Mouse (Mus musculus): ENCODE measurements at regions not wholly inside any gene's neighbourhood (a gene's known extent, or its start where the extent isn't known, plus 50 kb on each side); places are given as distances from the start of the nearest gene placed in this dataset.

DNA sequence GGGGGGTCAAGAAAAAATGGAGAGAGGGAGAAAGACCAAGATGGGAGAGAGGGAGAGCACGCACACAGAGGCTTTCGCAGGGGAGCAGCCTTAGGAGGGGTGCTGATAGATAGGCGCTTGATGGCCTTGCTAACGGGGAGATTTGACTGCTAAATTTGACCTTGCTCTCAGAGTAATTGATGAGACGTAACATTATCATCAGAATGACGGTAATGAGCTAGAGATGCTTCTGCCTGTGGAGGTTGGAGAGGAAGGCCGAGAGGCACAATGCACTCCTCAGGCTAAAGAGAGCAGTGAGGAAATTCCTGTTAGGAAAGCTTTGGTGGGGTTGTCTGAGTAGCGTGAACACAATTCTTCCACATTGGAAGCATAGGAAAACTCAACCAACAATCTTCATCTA is 509.1 kb upstream of the Kif2a start:
- H3K4me3 ChIP-seq (ENCODE audit: low read depth, low read length) = no peak overlapping the region
- ATAC-seq (ENCODE audit: insufficient read depth) = peak; percentile 39; the same call in 1 of the 2 replicates
- WGBS = 24% methylated on average over 8 of the region's 8 CpGs

DNA sequence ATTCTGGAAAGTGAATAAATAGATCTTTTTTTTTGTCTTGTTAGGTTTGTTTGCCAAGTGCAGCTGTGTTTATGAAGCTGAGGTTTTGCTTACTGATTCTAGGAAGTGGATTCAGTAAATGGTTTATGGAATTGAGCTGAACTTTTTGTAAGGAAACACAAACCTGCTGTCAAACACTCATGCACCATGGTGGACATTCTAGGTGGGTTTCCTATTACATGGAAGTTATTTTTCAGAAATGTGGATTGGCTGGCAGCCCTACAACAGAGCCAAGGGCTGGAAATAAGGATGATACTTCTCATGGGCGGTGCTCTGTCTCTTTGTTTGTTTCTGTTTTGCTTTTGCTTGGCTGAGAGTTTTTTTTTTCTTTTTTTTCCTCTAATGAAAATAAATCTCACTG is 508.5 kb upstream of the Kif2a start:
- peak; percentile 59; the same call in 1 of the 2 replicates for ATAC-seq (ENCODE audit: insufficient read depth)
- DNase-seq = peak; percentile 70
- H3K9ac ChIP-seq = no peak overlapping the region
- 40% methylated on average over 1 of the region's 1 CpGs for WGBS
- no peaks in the 10 kb centered on the region for H3K36me3 ChIP-seq (ENCODE audit: insufficient read depth)
- no peak overlapping the region for H3K4me3 ChIP-seq (ENCODE audit: low read depth, low read length)
- peak overlapping the region; percentile 3 for H3K27ac ChIP-seq (ENCODE audit: low read depth)
- no peaks in the 10 kb centered on the region for H3K9me3 ChIP-seq (ENCODE audit: low read depth, low read length)
- peaks cover 9% of the 10 kb centered on the region for H3K4me1 ChIP-seq (ENCODE audit: insufficient read depth)
- H3K4me2 ChIP-seq = no peak overlapping the region
- no peaks in the 10 kb centered on the region for H3K27me3 ChIP-seq (ENCODE audit: insufficient read depth, low read length)
- TF ChIP-seq CTCF (IDR thresholded peaks at IDR 0.05; ENCODE audit: low read depth) = no peak

More for the DNA sequence above, 509.1 kb upstream of the Kif2a start:
- TF ChIP-seq CTCF (IDR thresholded peaks at IDR 0.05; ENCODE audit: low read depth) = no peak
- Histone ChIP-seq H3K4me1 (ENCODE audit: insufficient read depth) (peaks cover 9% of the 10 kb centered on the region), H3K27me3 (ENCODE audit: insufficient read depth, low read length) (no peaks in the 10 kb centered on the region), H3K27ac (ENCODE audit: low read depth) (peak overlapping the region; percentile 3), H3K36me3 (ENCODE audit: insufficient read depth) (no peaks in the 10 kb centered on the region), H3K9me3 (ENCODE audit: low read depth, low read length) (no peaks in the 10 kb centered on the region), H3K4me2 (peak overlapping the region; percentile 33), H3K9ac (no peak overlapping the region)
- peak; percentile 31 for DNase-seq

DNA sequence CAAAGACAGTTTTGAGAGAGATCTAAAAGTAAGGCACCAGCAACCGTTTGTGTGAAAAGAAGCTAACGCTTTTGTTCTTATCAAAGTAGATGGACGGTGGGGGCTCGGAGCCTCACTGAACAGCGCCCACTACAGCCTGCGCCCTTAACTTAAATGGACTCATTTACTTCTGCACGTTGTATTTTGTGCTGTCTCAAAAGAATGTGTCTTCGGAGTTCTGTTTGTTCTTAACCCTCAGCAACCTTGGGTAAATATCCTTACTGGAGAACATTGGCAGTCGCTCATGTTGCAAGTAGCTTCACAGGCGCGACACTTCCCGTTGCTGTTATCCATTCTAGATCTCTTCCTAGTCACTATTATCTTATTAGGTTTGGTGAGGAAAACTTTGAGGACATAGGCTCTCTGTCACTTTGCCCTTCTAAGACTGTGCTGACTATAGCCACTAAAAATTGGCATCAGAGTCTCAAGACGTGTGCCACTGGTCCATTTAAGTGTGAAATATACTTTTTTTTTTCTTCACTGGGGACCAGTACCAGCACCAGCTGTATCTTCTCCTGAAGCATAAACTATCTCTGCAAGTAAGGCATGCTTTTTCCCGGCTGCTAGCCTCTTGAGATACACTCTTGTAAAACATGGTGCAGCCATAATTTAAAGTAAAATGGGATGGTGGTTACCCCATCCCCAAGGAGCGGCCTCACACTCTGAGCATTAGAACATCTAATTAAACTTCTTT is 507.0 kb upstream of the Kif2a start:
- no peak overlapping the region for H3K9ac ChIP-seq
- no peaks in the 10 kb centered on the region for H3K9me3 ChIP-seq (ENCODE audit: low read depth, low read length)
- 41% methylated on average over 15 of the region's 15 CpGs for WGBS
- no peaks in the 10 kb centered on the region for H3K27me3 ChIP-seq (ENCODE audit: insufficient read depth, low read length)
- no peak overlapping the region for H3K27ac ChIP-seq (ENCODE audit: low read depth)
- H3K4me2 ChIP-seq = no peak overlapping the region
- peaks cover 9% of the 10 kb centered on the region for H3K4me1 ChIP-seq (ENCODE audit: insufficient read depth)
- H3K36me3 ChIP-seq (ENCODE audit: insufficient read depth) = no peaks in the 10 kb centered on the region
- DNase-seq (peak; percentile 59), ATAC-seq (ENCODE audit: insufficient read depth) (peak; percentile 60; the same call in 1 of the 2 replicates)
- peak; percentile 42 for TF ChIP-seq CTCF (IDR thresholded peaks at IDR 0.05; ENCODE audit: low read depth)
- no peak overlapping the region for H3K4me3 ChIP-seq (ENCODE audit: low read depth, low read length)

DNA sequence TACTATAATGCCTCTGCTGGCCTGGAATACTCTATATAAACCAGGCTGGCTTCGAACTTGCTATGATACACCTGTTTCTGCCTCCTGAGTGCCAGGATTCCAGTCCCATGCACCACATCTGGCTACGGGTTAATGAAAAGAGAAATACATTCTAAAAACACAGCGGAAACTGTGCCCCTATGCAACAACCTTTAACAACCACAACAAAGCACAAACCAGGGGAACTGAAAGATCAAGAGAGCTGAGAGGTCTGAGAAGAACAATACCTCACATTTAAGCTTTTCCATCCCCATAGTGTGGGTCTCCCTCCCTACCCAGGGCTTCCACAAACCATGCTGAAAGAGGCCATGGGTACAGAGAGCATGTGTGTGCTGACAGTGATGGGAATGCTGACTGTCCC is 501.0 kb upstream of the Kif2a start:
- H3K27me3 ChIP-seq (ENCODE audit: insufficient read depth, low read length) = no peaks in the 10 kb centered on the region

DNA sequence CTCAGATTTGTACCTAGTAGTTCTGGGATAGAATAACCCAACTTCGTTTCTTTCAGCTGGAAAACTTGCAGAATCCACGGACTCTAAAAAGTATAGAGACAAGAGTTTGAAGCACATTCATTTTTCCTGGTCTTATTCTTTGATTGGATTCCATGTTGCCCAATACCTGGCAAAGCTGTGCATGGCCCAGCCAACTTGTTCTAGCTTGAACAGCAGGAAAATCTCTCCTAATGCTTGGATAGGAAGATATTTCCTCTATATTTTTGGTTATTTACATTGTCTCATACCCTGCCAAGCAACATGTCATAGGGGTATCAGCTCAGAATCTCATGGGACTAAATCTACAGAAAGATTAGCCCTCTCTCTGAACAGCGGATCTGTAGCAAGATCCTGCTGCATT is 492.3 kb upstream of the Kif2a start:
- 72% methylated on average over 3 of the region's 3 CpGs for WGBS
- no peak overlapping the region for H3K4me3 ChIP-seq (ENCODE audit: low read depth, low read length)
- no peak overlapping the region for H3K4me2 ChIP-seq
- DNase-seq (no peak), ATAC-seq (ENCODE audit: insufficient read depth) (no peak)
- H3K27ac ChIP-seq (ENCODE audit: low read depth) = no peak overlapping the region
- H3K4me1 ChIP-seq (ENCODE audit: insufficient read depth) = no peaks in the 10 kb centered on the region
- no peaks in the 10 kb centered on the region for H3K27me3 ChIP-seq (ENCODE audit: insufficient read depth, low read length)
- TF ChIP-seq CTCF (IDR thresholded peaks at IDR 0.05; ENCODE audit: low read depth) = no peak
- H3K36me3 ChIP-seq (ENCODE audit: insufficient read depth) = no peaks in the 10 kb centered on the region
- no peaks in the 10 kb centered on the region for H3K9me3 ChIP-seq (ENCODE audit: low read depth, low read length)
- no peak overlapping the region for H3K9ac ChIP-seq

More for the DNA sequence above, 501.0 kb upstream of the Kif2a start:
- Histone ChIP-seq H3K4me3 (ENCODE audit: low read depth, low read length) (no peak overlapping the region), H3K9me3 (ENCODE audit: low read depth, low read length) (no peaks in the 10 kb centered on the region), H3K4me2 (no peak overlapping the region), H3K9ac (no peak overlapping the region), H3K27ac (ENCODE audit: low read depth) (no peak overlapping the region), H3K36me3 (ENCODE audit: insufficient read depth) (no peaks in the 10 kb centered on the region), H3K4me1 (ENCODE audit: insufficient read depth) (no peaks in the 10 kb centered on the region)
- DNase-seq (no peak), ATAC-seq (ENCODE audit: insufficient read depth) (no peak)
- no peak for TF ChIP-seq CTCF (IDR thresholded peaks at IDR 0.05; ENCODE audit: low read depth)
- 91% methylated on average over 3 of the region's 3 CpGs for WGBS

DNA sequence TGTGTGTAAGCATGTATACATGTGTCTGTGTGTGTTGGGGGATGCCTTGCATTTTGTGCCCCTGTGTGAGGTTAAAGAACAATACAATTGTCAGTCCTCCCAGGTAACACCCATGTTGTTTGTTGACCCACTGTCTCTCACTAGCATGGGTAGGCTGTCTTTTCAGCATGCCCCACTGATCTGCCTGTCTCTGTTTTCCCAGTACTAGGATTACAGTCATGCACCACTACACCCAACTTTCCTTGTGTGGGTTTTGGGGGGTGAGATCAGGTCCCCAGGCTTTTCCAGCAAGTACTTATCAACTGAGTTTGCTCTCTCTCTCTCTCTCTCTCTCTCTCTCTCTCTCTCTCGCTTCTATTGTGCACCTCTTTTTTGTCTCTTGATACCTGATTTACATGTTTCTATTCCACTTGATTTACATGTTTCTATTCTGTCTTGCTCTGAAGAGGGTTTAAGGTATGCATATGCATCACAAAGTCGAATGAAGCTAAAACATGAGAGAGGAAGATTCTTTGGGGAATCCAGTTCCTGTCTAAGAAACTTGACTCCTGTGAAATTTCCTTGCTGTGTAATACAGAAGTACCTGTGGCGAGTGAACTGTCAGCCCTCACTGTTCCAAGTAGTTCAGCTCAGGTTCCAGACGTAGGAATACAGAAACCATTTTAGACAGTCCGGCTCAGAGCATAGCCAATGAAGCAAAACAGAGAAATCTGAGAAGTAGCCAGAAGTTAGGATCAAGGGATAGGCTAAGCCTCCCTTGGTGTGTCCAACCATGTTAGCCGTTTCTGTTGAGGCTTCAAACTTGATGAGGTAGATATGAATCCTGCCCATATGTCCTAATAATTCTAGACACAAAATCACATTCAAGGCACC is 491.6 kb upstream of the Kif2a start:
- no peak overlapping the region for H3K27ac ChIP-seq (ENCODE audit: low read depth)
- ATAC-seq (ENCODE audit: insufficient read depth) (no peak), DNase-seq (no peak)
- H3K9ac ChIP-seq = no peak overlapping the region
- H3K27me3 ChIP-seq (ENCODE audit: insufficient read depth, low read length) = no peaks in the 10 kb centered on the region
- TF ChIP-seq CTCF (IDR thresholded peaks at IDR 0.05; ENCODE audit: low read depth) = no peak
- no peak overlapping the region for H3K4me2 ChIP-seq
- no peaks in the 10 kb centered on the region for H3K4me1 ChIP-seq (ENCODE audit: insufficient read depth)
- no peaks in the 10 kb centered on the region for H3K9me3 ChIP-seq (ENCODE audit: low read depth, low read length)
- 62% methylated on average over 6 of the region's 6 CpGs for WGBS
- H3K36me3 ChIP-seq (ENCODE audit: insufficient read depth) = no peaks in the 10 kb centered on the region
- no peak overlapping the region for H3K4me3 ChIP-seq (ENCODE audit: low read depth, low read length)

DNA sequence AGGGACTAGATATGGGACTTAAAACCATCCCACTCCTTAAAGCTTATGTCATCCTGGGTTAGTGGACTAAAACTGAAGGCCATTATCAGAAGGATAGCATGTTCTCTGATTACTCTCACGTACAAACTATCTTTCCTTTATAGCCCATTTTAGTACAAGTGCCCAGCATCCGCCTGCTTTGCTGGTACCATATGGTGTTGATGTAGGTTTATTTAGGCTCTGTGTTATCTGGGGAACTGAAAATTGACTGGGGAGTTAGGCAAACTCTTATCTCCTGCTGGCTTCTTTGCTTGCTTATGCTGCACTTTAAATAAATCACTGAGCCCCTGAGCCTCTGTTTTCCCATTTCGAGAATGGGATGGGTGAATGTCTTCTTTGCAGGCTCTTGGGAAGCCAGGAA is 485.4 kb upstream of the Kif2a start:
- Histone ChIP-seq H3K9me3 (ENCODE audit: low read depth, low read length) (no peaks in the 10 kb centered on the region), H3K9ac (no peak overlapping the region), H3K4me3 (ENCODE audit: low read depth, low read length) (no peak overlapping the region), H3K27me3 (ENCODE audit: insufficient read depth, low read length) (no peaks in the 10 kb centered on the region), H3K4me2 (no peak overlapping the region), H3K36me3 (ENCODE audit: insufficient read depth) (no peaks in the 10 kb centered on the region), H3K27ac (ENCODE audit: low read depth) (no peak overlapping the region), H3K4me1 (ENCODE audit: insufficient read depth) (no peaks in the 10 kb centered on the region)
- ATAC-seq (ENCODE audit: insufficient read depth) (no peak), DNase-seq (no peak)
- no peak for TF ChIP-seq CTCF (IDR thresholded peaks at IDR 0.05; ENCODE audit: low read depth)
- WGBS = 29% methylated on average over 3 of the region's 3 CpGs

Measured in lung, embryonic 14.5 days (tissue).